Mouse (Mus musculus): Measurements from ENCODE around the gene Fosl1.
"Not testable (repeated sequence)": the region's sequence is repeated elsewhere in the genome, so short reads cannot be mapped to it uniquely, and the experiment has no call there.

Fosl1 gene

DNA sequence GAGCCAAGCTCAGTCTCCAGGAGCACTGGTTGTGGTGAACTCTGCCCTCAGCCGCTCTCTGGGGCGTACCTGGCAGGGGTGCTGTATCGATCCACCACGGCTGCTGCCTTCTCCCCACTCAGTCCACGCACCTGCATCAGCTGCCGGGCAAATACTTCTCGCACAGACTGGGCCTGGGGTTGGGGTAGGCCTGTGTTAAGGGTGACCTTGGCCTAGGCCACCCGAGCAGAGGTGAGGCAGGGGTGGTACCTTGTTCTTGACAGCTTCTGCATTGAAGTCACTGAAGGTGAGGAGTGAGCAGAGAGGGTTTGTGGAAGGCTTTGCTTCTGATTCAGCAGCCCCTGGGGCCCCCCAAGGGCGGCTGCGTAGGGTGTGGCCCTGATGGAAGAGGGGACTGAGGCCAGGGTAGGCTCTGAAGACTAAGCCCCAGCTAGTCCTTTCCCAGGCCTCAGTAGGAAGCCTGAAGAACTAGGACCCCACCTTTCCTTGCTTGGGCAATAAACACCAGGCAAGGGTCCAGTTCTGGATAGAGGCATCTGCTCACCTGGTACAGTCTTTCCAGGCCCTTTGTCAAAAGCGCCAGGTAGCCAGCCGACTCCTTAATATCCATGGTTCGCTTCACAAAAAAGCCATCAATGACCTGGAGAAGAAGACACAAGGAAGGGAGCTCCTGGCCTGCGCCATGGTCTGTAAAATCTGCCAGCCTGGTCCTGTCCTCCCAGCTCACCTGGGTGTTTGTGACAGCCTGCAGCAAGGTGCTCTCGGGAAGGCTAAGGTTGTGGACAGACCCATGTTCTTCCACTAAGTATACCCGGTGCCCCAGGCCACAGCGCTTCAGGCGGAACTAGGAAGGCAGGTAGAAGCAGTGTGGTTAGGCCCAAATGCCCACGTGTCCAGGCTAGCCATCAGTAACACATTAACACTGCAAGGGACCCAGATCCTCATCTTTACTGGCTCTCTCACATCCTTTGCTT lies 36.3 kb downstream of the Fosl1 start:
- no peak for DNase-seq (ENCODE audit: low spot score)

DNA sequence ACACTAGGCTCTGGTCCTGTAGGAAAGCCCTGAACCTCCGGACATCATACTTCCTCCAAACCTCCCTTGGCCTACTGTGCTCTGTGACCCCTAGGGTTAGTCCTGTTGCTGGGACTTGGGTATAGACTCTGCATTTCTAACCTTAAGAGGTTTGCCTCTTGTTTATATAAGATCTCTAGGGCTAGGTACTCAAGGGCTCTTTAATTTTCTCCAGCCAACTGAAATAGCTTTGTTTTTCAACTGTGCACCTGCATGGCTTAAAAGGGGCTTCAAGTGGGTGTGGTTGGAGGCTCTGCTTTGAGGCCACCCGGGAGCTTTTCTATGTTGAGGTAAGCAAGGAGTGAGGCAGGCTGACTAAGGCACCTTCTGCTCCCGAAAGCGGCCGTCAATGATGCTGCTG lies 37.1 kb downstream of the Fosl1 start:
- no peak for DNase-seq (ENCODE audit: low spot score)

DNA sequence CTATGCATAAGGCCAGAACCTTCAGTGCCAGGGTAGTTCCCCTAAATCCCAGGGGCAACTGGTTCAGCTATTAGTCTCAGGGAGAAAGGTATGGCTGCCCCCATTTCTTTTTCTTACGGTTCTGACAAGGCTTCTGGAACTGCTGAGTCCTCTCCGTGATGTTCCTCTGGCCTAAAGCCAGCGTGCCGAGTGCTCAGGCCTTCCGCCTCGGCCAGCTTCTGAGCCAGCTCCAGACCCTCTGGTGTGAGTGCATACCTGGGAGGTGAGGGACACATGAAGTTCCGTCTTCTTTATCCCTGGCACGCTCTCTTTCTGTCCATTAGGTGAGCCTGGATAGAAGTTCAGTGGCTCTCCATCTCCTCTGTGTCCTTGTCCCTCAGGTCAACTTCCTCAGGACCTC lies 38.0 kb downstream of the Fosl1 start:
- DNase-seq (ENCODE audit: low spot score), result no peak

DNA sequence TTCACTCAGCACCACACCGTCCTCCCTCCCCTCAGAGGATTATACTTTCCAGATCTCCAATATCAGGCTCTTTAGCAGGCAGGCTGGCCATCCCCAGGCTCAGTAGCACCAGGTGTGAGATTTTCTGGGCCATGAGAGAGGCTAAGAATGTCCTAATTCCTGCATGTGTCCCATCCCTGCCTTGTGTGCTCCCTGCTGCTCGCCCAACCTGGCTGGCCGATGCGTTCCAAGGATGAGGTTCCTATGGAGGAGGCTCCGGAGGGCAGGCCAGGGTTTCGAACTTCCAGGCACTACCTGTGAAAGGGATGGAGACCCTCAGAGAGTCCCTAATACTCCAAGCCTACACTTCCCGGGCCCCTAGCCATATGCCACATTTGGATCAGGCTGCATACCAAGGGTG lies 38.5 kb downstream of the Fosl1 start:
- no peak for DNase-seq (ENCODE audit: low spot score)

DNA sequence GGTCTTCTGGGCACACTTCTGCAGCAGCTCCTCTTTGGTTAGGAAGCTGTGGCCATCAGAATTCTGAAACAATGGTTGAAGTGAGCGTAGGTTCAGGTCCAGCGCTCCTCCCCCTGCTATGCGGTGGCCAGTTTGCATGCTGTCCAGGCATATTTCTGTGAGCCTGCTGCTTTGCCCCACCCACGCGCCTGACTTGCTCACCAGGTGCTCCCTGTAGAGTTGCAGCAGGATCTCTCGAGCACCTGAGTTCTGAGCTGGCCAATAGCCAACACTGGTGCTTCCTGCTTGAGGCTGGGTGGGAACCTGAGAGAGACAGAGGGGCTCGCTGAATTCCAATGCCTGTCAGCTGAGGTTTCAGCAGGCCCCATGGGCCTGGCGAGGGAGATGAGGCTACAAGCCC lies 38.9 kb downstream of the Fosl1 start:
- DNase-seq (ENCODE audit: low spot score), result no peak

DNA sequence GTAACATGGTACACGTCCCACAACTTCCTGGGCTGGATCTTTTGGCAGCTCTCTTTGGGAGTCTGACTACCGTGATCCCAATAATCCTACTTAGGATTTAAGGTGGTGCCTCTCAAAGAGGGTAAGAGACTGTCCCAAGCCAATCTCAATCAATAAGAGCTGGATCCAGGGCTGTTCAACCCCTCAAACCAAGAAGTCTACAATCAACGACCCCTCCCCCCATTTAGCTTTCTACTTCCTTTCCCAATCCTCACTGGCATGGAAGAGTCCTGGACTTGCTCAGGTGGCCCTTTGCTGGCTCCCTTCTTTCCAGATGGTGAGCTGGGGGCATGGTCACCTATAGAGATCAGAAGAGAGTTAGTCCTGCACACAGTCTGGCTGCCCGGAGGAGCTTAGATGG lies 39.4 kb downstream of the Fosl1 start:
- DNase-seq (ENCODE audit: low spot score), result no peak

DNA sequence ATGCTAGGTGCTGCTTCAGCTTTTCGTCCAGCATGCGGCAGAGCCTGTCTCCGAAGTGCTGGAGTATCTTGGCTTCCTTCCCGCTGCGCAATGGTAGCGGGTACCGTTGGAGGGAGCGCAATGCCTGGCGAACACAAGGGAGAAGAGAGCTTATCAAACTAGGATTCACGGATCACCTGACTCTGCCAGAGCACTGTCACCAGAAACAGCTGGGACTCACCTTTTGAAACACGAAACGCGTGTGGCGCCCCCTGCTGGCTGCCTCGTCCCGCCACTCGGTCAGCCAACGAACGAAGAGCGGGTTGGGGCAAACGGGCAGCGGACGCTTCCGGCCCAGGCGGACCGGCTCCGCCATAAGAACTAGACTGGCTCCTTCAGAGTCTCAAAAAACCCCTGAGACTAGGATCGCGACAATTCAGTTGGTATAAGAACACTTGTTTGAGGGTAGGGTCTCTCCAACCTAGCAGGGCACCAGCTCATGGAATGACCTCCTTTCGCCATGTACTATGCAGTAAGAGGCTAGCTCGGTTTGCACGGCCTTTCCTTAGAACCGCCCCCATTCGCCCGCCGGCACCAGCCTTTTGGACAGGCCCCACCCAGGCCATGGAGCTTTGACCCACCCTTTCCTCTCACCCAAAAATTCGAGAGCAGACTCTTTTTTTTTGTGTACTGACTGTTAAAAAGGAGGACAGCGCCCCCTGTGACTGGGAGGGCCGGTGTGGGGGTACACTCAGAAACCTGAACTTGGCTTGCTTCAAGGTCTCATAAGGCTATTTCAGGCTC lies 40.6 kb downstream of the Fosl1 start, which contains the start of gene Mus81:
TSS of gene Mus81 (minus strand) at position 635 of the 783 bp plus-strand sequence.
- DNase-seq (ENCODE audit: low spot score), result peak; percentile 98

DNA sequence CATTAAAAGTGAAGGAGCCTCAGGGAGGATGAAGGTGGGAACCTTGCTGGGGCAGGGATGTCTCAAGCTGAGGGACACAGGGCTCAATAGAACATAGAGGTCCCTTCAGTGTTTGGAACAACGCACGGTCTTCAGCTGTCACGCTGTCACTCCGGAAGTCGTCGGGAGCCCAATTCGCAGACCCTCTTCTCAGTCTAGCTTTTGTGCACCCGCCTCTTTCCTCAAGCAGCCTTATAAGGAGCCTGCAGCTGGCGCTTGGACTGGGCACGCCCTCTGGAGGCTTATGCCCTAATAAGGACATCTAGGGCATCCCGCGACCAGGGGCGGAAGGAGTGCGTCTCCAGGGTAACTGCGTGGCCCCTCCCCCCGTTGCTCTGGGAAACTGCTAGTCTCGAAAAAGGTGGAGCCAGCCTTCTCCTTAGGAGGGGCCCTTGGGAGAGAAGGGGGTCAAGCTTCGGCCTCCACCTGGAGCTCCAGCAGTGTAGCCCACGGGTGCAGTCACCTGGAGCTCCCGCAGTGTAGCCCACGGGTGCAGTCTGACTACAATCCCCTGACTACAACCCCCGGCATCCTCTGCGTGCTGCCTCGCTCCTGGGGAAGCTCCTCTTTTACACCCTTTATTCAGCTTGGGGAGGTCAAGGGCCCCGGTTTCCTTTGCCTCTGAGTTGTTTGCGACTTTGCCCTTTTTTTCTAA lies 41.7 kb downstream of the Fosl1 start:
- DNase-seq (ENCODE audit: low spot score), result peak; percentile 96

DNA sequence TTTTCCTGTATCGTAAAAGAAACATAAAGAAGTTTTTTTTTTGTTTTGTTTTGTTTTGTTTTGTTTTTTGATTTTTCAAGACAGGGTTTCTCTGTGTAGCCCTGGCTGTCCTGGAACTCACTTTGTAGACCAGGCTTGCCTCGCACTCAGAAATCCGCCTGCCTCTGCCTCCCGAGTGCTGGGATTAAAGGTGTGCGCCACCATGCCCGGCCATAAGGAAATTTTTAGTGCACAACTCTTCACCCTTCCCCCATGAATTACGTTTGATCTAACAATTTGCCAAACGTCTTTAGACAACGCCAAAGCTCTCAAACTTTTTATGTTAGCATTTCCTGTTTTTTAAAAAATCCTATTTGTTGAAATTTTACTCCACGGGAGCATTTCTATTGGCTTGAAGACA lies 42.4 kb downstream of the Fosl1 start:
- not testable (repeated sequence) for DNase-seq (ENCODE audit: low spot score)

DNA sequence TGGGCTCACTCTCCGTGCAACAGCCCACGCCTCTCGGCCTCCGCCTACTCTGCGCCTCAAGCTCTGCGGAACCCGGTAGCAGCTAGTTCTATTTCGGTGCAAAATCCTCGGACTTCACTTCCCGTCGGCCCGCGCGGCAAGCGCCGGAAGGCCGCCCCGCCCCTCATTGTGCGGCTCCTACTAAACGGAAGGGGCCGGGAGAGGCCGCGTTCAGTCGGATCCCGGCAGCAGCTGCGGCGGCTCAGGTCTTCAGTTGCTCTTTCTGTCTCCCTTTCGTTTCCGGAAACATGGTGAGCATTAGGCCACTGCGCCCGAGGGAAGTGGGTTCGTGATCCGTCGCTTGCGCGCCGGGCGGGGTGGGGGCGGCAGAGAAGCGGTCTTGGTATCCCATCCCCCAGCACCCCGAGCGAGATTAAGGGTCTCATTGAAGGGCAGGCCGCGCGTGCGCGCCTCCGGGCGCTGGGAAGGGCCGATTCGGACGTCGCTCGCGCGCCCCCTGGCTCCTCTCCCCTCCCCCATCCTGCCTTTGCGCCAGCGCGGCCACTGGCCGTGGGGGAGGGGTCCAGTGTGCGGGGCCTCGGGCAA lies 43.1 kb downstream of the Fosl1 start, which contains the start of gene Cfl1:
TSS of gene Cfl1 (plus strand) at position 143 of the 585 bp plus-strand sequence.
- DNase-seq (ENCODE audit: low spot score), result peak; percentile 89

DNA sequence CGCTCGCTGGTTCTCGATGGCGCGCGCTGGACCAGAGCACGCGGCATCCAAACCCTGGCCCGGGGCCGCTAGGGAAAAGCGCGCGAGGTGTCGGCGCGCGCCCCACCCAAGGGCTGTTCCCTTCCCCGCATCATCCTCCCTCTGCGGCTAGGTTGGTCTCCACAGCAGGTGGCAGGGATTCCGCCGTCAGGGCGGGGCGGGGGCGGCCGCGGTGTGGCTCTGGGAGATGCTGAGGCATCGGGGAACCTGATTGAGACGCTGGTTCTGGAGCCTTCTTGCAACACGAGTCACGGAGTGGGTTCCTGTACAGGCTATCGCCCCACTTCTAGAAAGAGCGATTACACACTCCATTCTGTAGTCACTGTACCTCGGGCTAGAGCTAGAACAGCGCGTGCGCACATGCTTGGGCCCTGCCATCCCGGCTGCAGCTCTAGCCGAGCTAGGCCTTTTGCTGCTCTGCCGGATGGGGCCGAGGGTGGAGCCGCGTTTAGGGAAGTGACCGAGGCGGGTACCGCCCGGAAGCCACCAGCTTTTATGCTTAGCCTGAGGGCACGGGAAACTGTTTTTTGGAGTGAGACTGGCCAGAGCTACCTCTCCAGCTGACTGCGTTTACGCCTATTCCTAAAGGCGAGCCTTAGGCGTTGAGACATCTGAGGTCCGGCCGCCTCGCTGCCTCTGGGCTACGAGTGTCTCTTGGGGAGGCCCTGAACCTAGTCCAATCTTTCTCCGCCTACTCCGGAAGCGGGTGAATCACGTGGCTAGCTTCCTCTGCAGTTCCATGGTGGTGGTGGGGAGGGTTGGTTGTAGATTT lies 43.8 kb downstream of the Fosl1 start:
- peak; percentile 74 for DNase-seq (ENCODE audit: low spot score)

DNA sequence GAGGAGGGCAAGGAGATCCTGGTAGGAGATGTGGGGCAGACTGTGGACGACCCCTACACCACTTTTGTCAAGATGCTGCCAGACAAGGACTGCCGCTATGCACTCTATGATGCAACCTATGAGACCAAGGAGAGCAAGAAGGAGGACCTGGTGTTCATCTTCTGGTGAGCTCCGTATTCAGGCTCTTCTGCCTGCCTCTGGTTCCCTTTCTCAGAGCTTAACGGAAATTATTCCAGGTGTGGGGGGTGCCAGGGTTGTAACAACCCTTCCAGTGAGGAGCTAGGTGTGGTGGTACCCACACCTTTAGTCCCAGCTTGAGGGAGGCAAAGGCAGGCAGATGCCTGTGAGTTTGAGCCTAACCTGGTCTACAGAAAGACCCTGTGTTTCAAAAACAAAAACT lies 45.3 kb downstream of the Fosl1 start:
- no peak for DNase-seq (ENCODE audit: low spot score)

DNA sequence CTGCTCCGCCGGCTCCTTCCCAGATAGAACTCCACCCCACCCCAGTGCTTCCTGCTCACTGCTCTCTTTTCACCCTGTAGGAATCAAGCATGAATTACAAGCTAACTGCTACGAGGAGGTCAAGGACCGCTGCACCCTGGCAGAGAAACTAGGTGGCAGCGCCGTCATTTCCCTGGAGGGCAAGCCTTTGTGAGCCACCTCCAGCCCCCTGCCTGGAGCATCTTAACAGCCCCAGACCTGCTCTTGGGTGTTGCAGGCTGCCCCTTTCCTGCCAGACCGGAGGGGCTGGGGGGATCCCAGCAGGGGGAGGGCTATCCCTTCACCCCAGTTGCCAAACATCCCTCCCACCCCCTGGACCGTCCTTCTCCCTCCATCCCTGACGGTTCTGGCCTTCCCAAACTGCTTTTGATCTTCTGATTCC lies 46.0 kb downstream of the Fosl1 start:
- not testable (repeated sequence) for DNase-seq (ENCODE audit: low spot score)

DNA sequence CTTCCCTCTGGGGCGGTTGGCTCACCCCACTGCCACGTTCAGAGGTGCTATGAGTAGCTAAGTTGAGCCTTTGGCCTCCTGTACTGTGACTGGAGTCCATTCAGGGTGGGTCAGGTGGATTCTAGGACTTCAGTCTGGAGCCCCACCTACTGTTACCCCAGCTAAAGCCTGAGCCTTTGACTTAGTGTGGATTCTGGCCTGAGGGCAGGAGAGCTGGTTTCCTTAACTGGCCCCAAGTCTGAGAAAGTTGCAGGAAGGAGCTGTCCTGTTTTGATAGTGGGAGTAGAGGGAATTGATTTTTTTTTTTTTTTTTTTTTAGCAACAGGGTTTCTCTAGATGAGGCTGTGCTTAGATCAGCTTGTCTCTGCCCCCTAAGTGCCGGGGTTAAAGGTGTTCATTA lies 47.0 kb downstream of the Fosl1 start:
- DNase-seq (ENCODE audit: low spot score), result no peak

DNA sequence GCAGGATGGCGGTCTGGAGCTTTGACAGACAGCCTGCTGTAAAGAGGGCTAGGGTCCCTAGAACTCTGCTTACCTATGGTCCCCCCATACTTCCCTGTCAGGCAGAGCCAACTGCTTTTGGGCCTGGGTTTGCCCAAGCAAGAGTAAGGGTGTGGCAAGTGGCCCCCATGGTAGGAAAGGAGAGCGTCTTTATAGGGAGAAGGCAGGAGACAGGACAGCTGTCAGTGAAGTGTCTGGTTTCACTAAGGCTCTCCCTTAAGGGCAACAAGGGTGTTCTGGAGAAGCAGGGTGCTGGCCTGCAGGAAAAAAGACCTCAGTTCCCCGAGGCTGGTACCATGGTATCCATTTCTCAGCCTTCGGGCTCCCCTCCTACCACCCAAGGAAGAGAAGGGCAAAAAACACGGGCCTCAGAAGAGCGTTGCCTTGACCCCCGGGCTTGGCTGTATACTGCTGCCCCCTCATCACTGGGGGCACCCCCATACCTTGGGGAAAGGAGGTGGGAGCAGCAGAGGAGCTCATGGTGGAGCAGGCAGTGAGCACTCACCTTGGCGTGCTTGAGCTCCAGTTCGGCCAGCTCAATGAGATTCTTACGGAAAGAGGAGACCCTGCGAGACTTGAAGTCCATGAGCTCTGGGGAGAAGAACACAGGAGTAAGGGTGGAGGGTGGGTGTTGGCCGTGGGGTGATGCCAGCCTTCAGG lies 48.2 kb downstream of the Fosl1 start:
- DNase-seq (ENCODE audit: low spot score), result no peak

DNA sequence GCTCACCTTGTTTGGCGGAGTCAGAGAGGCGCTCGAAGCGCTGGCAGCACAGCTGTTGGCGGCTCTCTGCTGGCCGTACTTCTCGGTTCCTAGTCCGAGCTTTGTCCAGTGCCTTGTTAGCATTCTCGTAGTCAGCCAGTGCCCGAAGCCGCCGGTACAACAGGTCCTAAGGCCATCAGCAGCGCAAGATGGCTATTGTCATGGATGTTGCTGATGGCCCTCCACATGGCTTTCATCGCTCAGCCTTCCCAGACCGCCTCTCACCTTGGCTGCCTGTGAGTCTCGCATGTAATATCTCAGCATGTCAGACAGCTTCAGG lies 48.7 kb downstream of the Fosl1 start:
- no peak for DNase-seq (ENCODE audit: low spot score)

DNA sequence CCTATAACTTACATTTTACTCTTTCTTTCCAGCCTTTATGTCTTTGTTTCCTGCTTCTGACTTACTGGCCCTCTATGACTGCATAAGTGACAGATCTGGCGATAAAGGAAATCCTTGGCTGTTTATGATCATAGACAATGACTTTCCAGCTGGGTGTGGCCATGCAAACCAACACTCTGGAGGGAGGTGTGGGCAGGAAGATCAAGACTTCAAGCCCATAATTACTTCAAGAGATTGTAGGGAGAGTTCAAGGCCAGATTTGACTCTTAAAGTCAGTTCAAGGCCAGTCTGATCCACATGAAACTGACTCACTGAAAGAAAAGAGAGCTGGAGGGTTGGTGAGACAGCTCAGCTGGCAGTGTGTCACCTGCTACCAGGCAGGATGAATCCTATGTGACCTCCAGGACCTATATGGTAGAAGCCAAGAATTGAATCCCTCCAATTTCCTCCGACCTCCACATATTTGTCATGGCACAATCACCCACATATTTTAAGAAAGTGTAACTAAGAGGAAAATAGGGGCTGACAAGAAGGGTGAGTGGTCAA lies 53.1 kb downstream of the Fosl1 start:
- no peak for DNase-seq (ENCODE audit: low spot score)

DNA sequence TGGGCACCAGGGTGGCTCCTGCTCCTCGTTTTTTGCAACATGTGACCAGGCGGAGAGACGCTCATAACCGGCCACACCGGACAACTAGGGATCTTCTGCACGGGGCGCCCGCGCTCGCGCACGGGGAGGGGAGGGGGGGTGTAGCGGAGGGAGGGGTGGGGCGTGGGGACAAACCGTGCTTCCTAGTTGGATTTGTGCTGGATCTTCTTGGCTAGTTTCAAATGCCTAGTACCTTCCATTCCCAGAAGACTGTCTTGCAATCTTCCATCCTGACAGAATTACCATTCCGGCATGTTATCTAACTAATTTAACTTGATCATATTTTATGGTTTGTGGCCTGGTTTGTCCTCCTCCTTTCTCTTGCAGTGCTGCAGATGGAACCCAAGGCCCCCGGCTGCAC lies 56.3 kb downstream of the Fosl1 start, which contains the start of gene 1700020D05Rik:
TSS of gene 1700020D05Rik (minus strand) at position 101 of the 400 bp plus-strand sequence.
- DNase-seq (ENCODE audit: low spot score), result no peak
